Mouse (Mus musculus): ENCODE results near the gene Triobp. TPM values are rescaled to one million over a fixed set of nuclear protein-coding genes. Genes with fewer than 3 reads are reported as not detected.
A peak's percentile ranks its signal among the peaks of the same experiment; 100 is the strongest.

Gene Triobp
- total RNA-seq (2021) = 10 to 100 TPM; 23.0 to 23.6 TPM
- long read RNA-seq, experiment 1, transcript Triobp-201 (14 exons, 2,570 nt) = major isoform, 14 of 20 reads
- long read RNA-seq, experiment 1, partial matches to known transcripts = 2 of 20 reads
- long read RNA-seq, experiment 1, other reads (novel, unspliced or antisense) = 4 of 20 reads
- long read RNA-seq, experiment 2, transcript Triobp-201 (14 exons, 2,570 nt) = major isoform, 17 of 20 reads
- long read RNA-seq, experiment 2, partial matches to known transcripts = 2 of 20 reads
- long read RNA-seq, experiment 2, other reads (novel, unspliced or antisense) = 1 of 20 reads

GRCm38 (mm10) chr15:78947657-78948056, at the start of gene Triobp:
Gene Triobp (plus strand): TSS chr15:78947724.
- intact Hi-C loops (cut with DNase I) = no loop called here
- DNase-seq (ENCODE audit: low spot score in 2 of 2) = peak; percentile 84 to 88

GRCm38 (mm10) chr15:78898507-78899001, 49.0 kb upstream of the Triobp start:
- DNase-seq (ENCODE audit: low spot score in 2 of 2) = no peak
- intact Hi-C loops (cut with DNase I) = no loop called here

GRCm38 (mm10) chr15:78899409-78899739, 48.1 kb upstream of the Triobp start, which contains the start of gene Gm49510:
Gene Gm49510 (plus strand): TSS chr15:78899667.
- intact Hi-C loops (cut with DNase I) = no loop called here
- DNase-seq (ENCODE audit: low spot score in 2 of 2) = no peak

GRCm38 (mm10) chr15:78899740-78900584, 47.6 kb upstream of the Triobp start, which contains the start of gene Sh3bp1:
Gene Sh3bp1 (plus strand): TSS chr15:78899768.
- intact Hi-C loops (cut with DNase I) = no loop called here
- peak in 1 of 2 experiments; percentile 60 for DNase-seq (ENCODE audit: low spot score in 2 of 2)

GRCm38 (mm10) chr15:78900585-78901421, 46.7 kb upstream of the Triobp start:
- intact Hi-C loops (cut with DNase I) = no loop called here
- no peak for DNase-seq (ENCODE audit: low spot score in 2 of 2)

- intact Hi-C loops (cut with DNase I) = no loop called here
- no peak for DNase-seq (ENCODE audit: low spot score in 2 of 2)
These were observed 46.1 kb upstream of the Triobp start for GRCm38 (mm10) chr15:78901422-78901789.

GRCm38 (mm10) chr15:78903243-78903642, 44.3 kb upstream of the Triobp start:
- intact Hi-C loops (cut with DNase I) = no loop called here
- peak; percentile 84 to 86 for DNase-seq (ENCODE audit: low spot score in 2 of 2)

GRCm38 (mm10) chr15:78908399-78908798, 39.1 kb upstream of the Triobp start:
- DNase-seq (ENCODE audit: low spot score in 2 of 2) = no peak
- intact Hi-C loops (cut with DNase I) = no loop called here

- intact Hi-C loops (cut with DNase I) = no loop called here
- no peak for DNase-seq (ENCODE audit: low spot score in 2 of 2)
These were observed 38.5 kb upstream of the Triobp start for GRCm38 (mm10) chr15:78908982-78909381.

GRCm38 (mm10) chr15:78912040-78912439, 35.5 kb upstream of the Triobp start:
- intact Hi-C loops (cut with DNase I) = no loop called here
- peak in 1 of 2 experiments; percentile 60 for DNase-seq (ENCODE audit: low spot score in 2 of 2)

GRCm38 (mm10) chr15:78913632-78914090, 33.9 kb upstream of the Triobp start, which contains the start of gene Pdxp:
Gene Pdxp (plus strand): TSS chr15:78913919.
- peak; percentile 98 to 99 for DNase-seq (ENCODE audit: low spot score in 2 of 2)
- intact Hi-C loops (cut with DNase I) = loop anchor here (2.0 kb wide), 1 partner anchor 29 kb away; no protein-coding TSS in a partner anchor

GRCm38 (mm10) chr15:78914091-78914822, 33.3 kb upstream of the Triobp start:
- intact Hi-C loops (cut with DNase I) = loop anchor here (2.0 kb wide), 1 partner anchor 29 kb away; no protein-coding TSS in a partner anchor

GRCm38 (mm10) chr15:78914823-78915659, 32.5 kb upstream of the Triobp start:
- no peak for DNase-seq (ENCODE audit: low spot score in 2 of 2)
- intact Hi-C loops (cut with DNase I) = loop anchor here (2.0 kb wide), 1 partner anchor 28 kb away; no protein-coding TSS in a partner anchor

More at GRCm38 (mm10) chr15:78914091-78914822, 33.3 kb upstream of the Triobp start:
- DNase-seq (ENCODE audit: low spot score in 2 of 2) = peak; percentile 52 to 64

GRCm38 (mm10) chr15:78915660-78916017, 31.9 kb upstream of the Triobp start:
- DNase-seq (ENCODE audit: low spot score in 2 of 2) = peak; percentile 76 to 92
- intact Hi-C loops (cut with DNase I) = loop anchor here (2.0 kb wide), 1 partner anchor 27 kb away; no protein-coding TSS in a partner anchor

GRCm38 (mm10) chr15:78916052-78916826, 31.3 kb upstream of the Triobp start:
- DNase-seq (ENCODE audit: low spot score in 2 of 2) = peak in 1 of 2 experiments; percentile 55
- intact Hi-C loops (cut with DNase I) = no loop called here

- no peak for DNase-seq (ENCODE audit: low spot score in 2 of 2)
- intact Hi-C loops (cut with DNase I) = no loop called here
These were observed 29.4 kb upstream of the Triobp start for GRCm38 (mm10) chr15:78918126-78918525.

GRCm38 (mm10) chr15:78919914-78920313, 27.6 kb upstream of the Triobp start:
- intact Hi-C loops (cut with DNase I) = no loop called here
- no peak for DNase-seq (ENCODE audit: low spot score in 2 of 2)

Measured in left cerebral cortex, postnatal 14 days (tissue).